Mouse (Mus musculus) liver, adult 2 months (tissue): ENCODE results near the gene Kcnip4. TPM values are rescaled to one million over a fixed set of nuclear protein-coding genes. Genes with fewer than 3 reads are reported as not detected.

Experiments
- DNase-seq: peaks from one replicate; pipeline ENCODE4 v3.0.0-alpha.2; 2011; ENCODE audit warnings: low read depth, low spot score; ENCODE audit errors: extremely low read depth
- H3K27ac ChIP-seq: fragments of 200-500 bp; replicated peaks from 2 replicates; pipeline ENCODE4 v1.5.1; 2012; ENCODE audit warnings: low read depth, mild to moderate bottlenecking, control low read depth, inconsistent platforms, low read length; ENCODE audit not compliant: insufficient read depth
- H3K27me3 ChIP-seq: fragments of 200-500 bp; 2 replicates; pipeline ENCODE4 v1.6.1; 2012; ENCODE audit warnings: mild to moderate bottlenecking, moderate library complexity, low read length, inconsistent platforms; ENCODE audit not compliant: control insufficient read depth, insufficient read depth
- H3K36me3 ChIP-seq: fragments of 200-500 bp; 2 replicates; pipeline ENCODE4 v1.6.1; 2012; ENCODE audit warnings: low read length, inconsistent platforms; ENCODE audit not compliant: control insufficient read depth, insufficient read depth
- H3K4me1 ChIP-seq: fragments of 200-500 bp; 2 replicates; pipeline ENCODE4 v1.6.1; 2011; ENCODE audit warnings: low read length; ENCODE audit not compliant: control insufficient read depth, insufficient read depth
- H3K4me3 ChIP-seq: fragments of 200-500 bp; 2 replicates; pipeline ENCODE4 v1.5.1; 2011; ENCODE audit warnings: low read depth, mild to moderate bottlenecking, control low read depth, low read length, moderate library complexity; ENCODE audit not compliant: insufficient read depth
- H3K79me2 ChIP-seq: fragments of 200-500 bp; 2 replicates; pipeline ENCODE4 v1.6.1; 2012; ENCODE audit warnings: inconsistent platforms, mild to moderate bottlenecking, low read length, moderate library complexity; ENCODE audit not compliant: control insufficient read depth, insufficient read depth
- H3K9ac ChIP-seq: fragments of 200-500 bp; 2 replicates; pipeline ENCODE4 v1.6.1; 2012; ENCODE audit warnings: low read depth, mild to moderate bottlenecking, control low read depth, inconsistent platforms, low read length
- CTCF ChIP-seq: fragments of 200-500 bp; IDR thresholded peaks from 2 replicates; pipeline ENCODE4 v1.5.1; 2011; ENCODE audit warnings: low read depth, low read length, control low read depth
- POLR2A ChIP-seq: fragments of 200-500 bp; IDR thresholded peaks from 2 replicates; pipeline ENCODE4 v1.6.1; 2011; ENCODE audit warnings: low read length, control low read depth; ENCODE audit not compliant: insufficient read depth; ENCODE audit errors: extremely low read depth
- WGBS: fragments of 180-500 bp; shearing (Covaris S2); methylation state at CpG from one replicate; pipeline ENCODE4 v1.1.7; 2018; 5-methylcytosine and 5-hydroxymethylcytosine counted together
- polyA plus RNA-seq: library from polyadenylated mRNA; depleted of rRNA; stranded (reverse); fragments of >200 nt; gene quantifications from 2 replicates; pipeline ENCODE4 v1.2.3, GENCODE M21; 2012
- total RNA-seq: library from RNA; depleted of rRNA; stranded (reverse); fragments of >200 nt; gene quantifications from 2 replicates; pipeline ENCODE4 v1.2.3, GENCODE M21; 2014

The Kcnip4 gene
- total and polyA plus RNA-seq, 2 experiments = not detected

DNA sequence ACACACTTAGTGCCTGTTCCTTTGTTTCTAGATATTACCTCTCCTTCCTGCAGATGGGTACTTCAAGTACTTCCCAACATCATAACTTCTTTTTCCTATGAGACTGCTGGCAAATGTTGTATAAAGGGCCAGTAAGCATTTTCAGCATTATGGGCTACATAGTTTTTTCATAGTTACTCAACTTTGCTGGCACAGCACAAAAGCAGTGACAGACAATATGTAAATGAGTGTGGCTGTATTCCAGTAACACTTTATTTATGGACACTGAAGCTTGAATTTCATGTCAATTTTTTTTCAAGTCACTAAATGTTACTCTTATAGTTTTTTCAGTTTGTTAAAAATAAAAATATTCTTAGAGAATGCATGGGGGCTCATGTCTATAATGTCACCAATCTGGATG lies 105.0 kb downstream of the Kcnip4 start:
- H3K79me2 ChIP-seq = no peaks in the 10 kb centered on the region
- H3K4me1 ChIP-seq = no peaks in the 10 kb centered on the region
- no peak overlapping the region for H3K4me3 ChIP-seq
- TF ChIP-seq POLR2A (no peak), CTCF (no peak)
- H3K36me3 ChIP-seq = no peaks in the 10 kb centered on the region
- DNase-seq = no peak
- H3K27me3 ChIP-seq = no peaks in the 10 kb centered on the region
- H3K27ac ChIP-seq = no peak overlapping the region
- no peak overlapping the region for H3K9ac ChIP-seq

DNA sequence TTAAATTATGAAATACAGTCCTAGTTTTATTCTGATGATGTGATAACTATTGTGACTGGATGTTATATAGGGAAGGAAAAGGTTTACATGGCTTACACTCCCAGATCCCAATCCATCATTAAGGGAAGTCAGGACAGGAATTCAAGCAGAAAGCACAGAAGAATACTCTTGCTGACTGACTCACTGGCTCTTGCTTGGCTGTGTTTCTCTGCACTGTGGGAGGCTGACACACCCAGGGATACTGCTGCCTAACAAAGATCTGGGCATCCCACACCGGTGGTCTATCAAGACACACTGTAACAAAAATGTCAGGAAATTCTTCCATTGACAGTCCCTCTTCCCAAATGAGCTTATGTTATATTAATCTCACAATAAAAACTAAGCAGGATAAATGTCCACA lies 116.4 kb downstream of the Kcnip4 start:
- 76% methylated on average over 1 of the region's 1 CpGs for WGBS
- H3K9ac ChIP-seq = no peak overlapping the region
- H3K79me2 ChIP-seq = no peaks in the 10 kb centered on the region
- no peaks in the 10 kb centered on the region for H3K36me3 ChIP-seq
- TF ChIP-seq POLR2A = no peak
- TF ChIP-seq CTCF = no peak
- H3K4me1 ChIP-seq = no peaks in the 10 kb centered on the region
- no peak overlapping the region for H3K27ac ChIP-seq
- no peak overlapping the region for H3K4me3 ChIP-seq
- no peak for DNase-seq
- H3K27me3 ChIP-seq = no peaks in the 10 kb centered on the region

DNA sequence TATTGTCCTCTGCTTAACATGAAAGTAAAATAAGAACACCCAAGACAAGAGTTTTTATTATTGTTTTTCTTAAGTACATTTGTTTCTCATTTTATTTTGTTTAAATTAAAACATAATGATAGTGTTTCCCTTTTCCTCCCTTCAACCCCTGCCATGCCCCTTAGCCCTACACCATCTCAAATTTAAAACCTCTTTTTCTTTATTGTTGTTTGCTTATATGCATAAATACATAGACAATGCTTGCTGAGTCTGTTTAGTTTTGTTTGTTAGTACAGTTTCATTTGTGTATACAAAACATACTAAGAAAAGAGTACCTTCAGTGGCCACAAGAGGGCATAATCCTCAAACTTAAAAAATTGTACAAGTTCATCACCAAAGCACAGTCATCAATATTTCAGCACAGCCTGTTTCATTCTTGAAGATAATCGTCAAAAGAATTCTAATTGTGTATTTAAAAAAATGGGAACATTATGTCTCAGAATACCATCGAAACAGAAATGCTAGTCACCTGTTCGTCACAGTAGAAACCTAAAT lies 154.1 kb downstream of the Kcnip4 start:
- DNase-seq = peak; percentile 46
- TF ChIP-seq CTCF = 0 out of 2 replicates have a peak, but pooled peaks have one; percentile 0
- TF ChIP-seq POLR2A = no peak
- Histone ChIP-seq H3K79me2 (no peaks in the 10 kb centered on the region), H3K4me3 (no peak overlapping the region), H3K9ac (no peak overlapping the region), H3K27me3 (no peaks in the 10 kb centered on the region), H3K4me1 (no peaks in the 10 kb centered on the region), H3K36me3 (no peaks in the 10 kb centered on the region), H3K27ac (no peak overlapping the region)
- WGBS = 40% methylated on average over 3 of the region's 3 CpGs

- Histone ChIP-seq H3K9ac (no peak overlapping the region), H3K27me3 (no peaks in the 10 kb centered on the region), H3K36me3 (no peaks in the 10 kb centered on the region), H3K79me2 (no peaks in the 10 kb centered on the region), H3K4me1 (no peaks in the 10 kb centered on the region), H3K27ac (no peak overlapping the region), H3K4me3 (no peak overlapping the region)
- no peak for TF ChIP-seq POLR2A
- TF ChIP-seq CTCF = peak; percentile 46; the same call in 1 of the 2 replicates
- WGBS = 42% methylated on average over 13 of the region's 13 CpGs
- peak; percentile 46 for DNase-seq
These were observed 155.9 kb downstream of the Kcnip4 start for GRCm38 (mm10) chr5:49368636-49369423.

DNA sequence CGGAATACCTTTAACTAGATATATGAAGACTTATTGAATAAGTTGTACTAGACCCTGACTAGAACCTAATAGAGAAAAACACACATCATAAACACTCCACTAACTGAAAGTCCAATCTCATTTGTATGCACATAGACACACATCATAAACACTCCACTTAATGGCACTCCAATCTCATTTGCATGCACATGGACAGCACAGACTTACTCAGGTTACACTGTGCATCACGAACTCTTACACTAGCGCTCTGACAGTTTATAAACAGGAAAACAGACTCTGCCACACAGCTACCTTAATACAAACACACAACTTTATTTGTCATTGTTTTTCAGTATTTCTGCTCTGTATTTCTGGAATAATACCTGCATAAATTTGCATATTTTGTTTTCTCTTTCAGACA lies 168.3 kb downstream of the Kcnip4 start:
- H3K4me3 ChIP-seq = no peak overlapping the region
- WGBS = 73% methylated on average over 3 of the region's 3 CpGs
- H3K79me2 ChIP-seq = no peaks in the 10 kb centered on the region
- H3K27me3 ChIP-seq = no peaks in the 10 kb centered on the region
- TF ChIP-seq CTCF (no peak), POLR2A (no peak)
- no peaks in the 10 kb centered on the region for H3K36me3 ChIP-seq
- no peak overlapping the region for H3K9ac ChIP-seq
- DNase-seq = no peak
- no peak overlapping the region for H3K27ac ChIP-seq
- H3K4me1 ChIP-seq = no peaks in the 10 kb centered on the region

GRCm38 (mm10) chr5:49352061-49352460 lies 172.6 kb downstream of the Kcnip4 start:
- TF ChIP-seq CTCF (no peak), POLR2A (no peak)
- Histone ChIP-seq H3K79me2 (no peaks in the 10 kb centered on the region), H3K4me1 (peaks cover 5% of the 10 kb centered on the region; the same call in 1 of the 2 replicates), H3K4me3 (no peak overlapping the region), H3K9ac (no peak overlapping the region), H3K27ac (no peak overlapping the region), H3K27me3 (no peaks in the 10 kb centered on the region), H3K36me3 (no peaks in the 10 kb centered on the region)
- 75% methylated on average over 5 of the region's 5 CpGs for WGBS
- no peak for DNase-seq
